Mouse (Mus musculus) lung, postnatal 0 days (tissue): Measurements from ENCODE around the gene Gm45753.

Source experiments
- CTCF ChIP-seq: IDR thresholded peaks from 2 replicates; pipeline ENCODE4 v1.5.1; 2016; ENCODE audit warnings: antibody characterized with exemption, mild to moderate bottlenecking
- EP300 ChIP-seq: IDR thresholded peaks from 2 replicates; pipeline ENCODE4 v1.6.1; 2016; ENCODE audit warnings: antibody characterized with exemption, mild to moderate bottlenecking, control low read depth

- no peak for TF ChIP-seq CTCF
- TF ChIP-seq EP300 = no peak
Observed at GRCm38 (mm10) chr8:45295276-45295675, 13.0 kb downstream of the Gm45753 start.
